Mouse (Mus musculus): ENCODE data around the gene Angptl2. TPM values are rescaled to one million over a fixed set of nuclear protein-coding genes. Genes with fewer than 3 reads are reported as not detected.
A peak's percentile ranks its signal among the peaks of the same experiment; 100 is the strongest.
"Not testable (repeated sequence)": the region's sequence is repeated elsewhere in the genome, so short reads cannot be mapped to it uniquely, and the experiment has no call there.

Gene Angptl2
- polyA plus RNA-seq, 1 experiment from 2014 or later = 14.8 TPM

- 50% methylated on average over 14 of the region's 14 CpGs for WGBS
- Histone ChIP-seq H3K4me1 (replicated peaks) (peaks cover 39% of the 10 kb centered on the region), H3K36me3 (no peaks in the 10 kb centered on the region), H3K4me3 (replicated peaks) (no peak overlapping the region), H3K27me3 (no peaks in the 10 kb centered on the region), H3K27ac (peak overlapping the region; percentile 30; the same call in 1 of the 2 replicates), H3K4me2 (replicated peaks) (no peak overlapping the region), H3K9ac (replicated peaks) (no peak overlapping the region), H3K9me3 (no peaks in the 10 kb centered on the region)
- ATAC-seq = peak; percentile 44; the same call in 1 of the 2 replicates
Measured at GRCm38 (mm10) chr2:33205939-33206525, 9.8 kb upstream of the Angptl2 start.

DNA sequence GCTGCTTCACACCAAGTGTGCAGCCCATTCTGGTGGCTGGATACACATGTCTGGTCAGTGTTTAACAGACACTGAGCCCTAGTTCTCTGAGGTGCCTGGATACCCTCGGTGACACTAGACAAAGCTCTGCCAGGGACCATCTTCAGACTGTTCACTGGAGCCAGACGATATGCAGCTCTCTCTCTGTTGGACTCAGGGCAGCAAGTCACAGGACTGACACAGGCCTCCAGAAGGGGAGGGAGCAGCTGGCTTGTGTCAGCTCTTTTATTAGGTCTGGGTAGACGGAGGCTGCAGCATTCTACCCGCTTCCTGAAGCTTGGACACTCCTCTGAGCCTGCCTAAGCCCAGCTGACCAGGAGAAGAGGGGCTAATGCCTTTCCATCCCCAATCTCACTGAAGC, 8.8 kb upstream of the Angptl2 start:
- Histone ChIP-seq H3K27me3 (no peaks in the 10 kb centered on the region), H3K4me2 (replicated peaks) (no peak overlapping the region), H3K9me3 (no peaks in the 10 kb centered on the region), H3K4me1 (replicated peaks) (peaks cover 35% of the 10 kb centered on the region), H3K4me3 (replicated peaks) (no peak overlapping the region), H3K9ac (replicated peaks) (no peak overlapping the region), H3K27ac (0 out of 2 replicates have a peak overlapping the region, but pooled peaks have one; percentile 51), H3K36me3 (no peaks in the 10 kb centered on the region)
- WGBS = 35% methylated on average over 4 of the region's 4 CpGs
- ATAC-seq = no peak

DNA sequence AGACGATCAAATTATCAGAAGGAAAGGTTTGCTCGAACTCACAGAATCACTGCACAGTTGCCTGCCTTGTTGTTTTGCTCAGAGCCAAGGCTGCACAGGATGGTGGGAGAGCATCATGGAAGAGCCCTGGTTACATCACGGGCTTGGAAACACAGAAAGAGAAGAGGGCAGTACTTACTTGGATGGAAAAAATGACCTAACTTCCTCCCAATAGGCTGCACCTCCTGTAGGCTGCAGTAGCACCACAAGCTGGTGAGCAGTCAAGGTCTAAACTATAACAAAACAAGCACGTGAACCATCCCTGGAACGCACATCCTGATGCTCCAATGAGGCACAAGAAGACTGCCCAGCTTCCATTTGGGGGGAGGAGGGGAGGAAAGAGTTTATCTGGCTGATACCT, 7.7 kb upstream of the Angptl2 start:
- Histone ChIP-seq H3K4me2 (replicated peaks) (no peak overlapping the region), H3K36me3 (no peaks in the 10 kb centered on the region), H3K27me3 (no peaks in the 10 kb centered on the region), H3K4me3 (replicated peaks) (no peak overlapping the region), H3K27ac (no peak overlapping the region), H3K9me3 (no peaks in the 10 kb centered on the region), H3K9ac (replicated peaks) (no peak overlapping the region), H3K4me1 (replicated peaks) (peaks cover 30% of the 10 kb centered on the region)
- WGBS = 92% methylated on average over 5 of the region's 5 CpGs
- ATAC-seq = no peak

- no peak for ATAC-seq
- Histone ChIP-seq H3K36me3 (no peaks in the 10 kb centered on the region), H3K27ac (no peak overlapping the region), H3K4me1 (replicated peaks) (peaks cover 23% of the 10 kb centered on the region), H3K9ac (replicated peaks) (no peak overlapping the region), H3K9me3 (no peaks in the 10 kb centered on the region), H3K4me2 (replicated peaks) (no peak overlapping the region), H3K27me3 (no peaks in the 10 kb centered on the region), H3K4me3 (replicated peaks) (no peak overlapping the region)
- WGBS = 84% methylated on average over 2 of the region's 2 CpGs
Measured at GRCm38 (mm10) chr2:33210841-33211240, 5.0 kb upstream of the Angptl2 start.

DNA sequence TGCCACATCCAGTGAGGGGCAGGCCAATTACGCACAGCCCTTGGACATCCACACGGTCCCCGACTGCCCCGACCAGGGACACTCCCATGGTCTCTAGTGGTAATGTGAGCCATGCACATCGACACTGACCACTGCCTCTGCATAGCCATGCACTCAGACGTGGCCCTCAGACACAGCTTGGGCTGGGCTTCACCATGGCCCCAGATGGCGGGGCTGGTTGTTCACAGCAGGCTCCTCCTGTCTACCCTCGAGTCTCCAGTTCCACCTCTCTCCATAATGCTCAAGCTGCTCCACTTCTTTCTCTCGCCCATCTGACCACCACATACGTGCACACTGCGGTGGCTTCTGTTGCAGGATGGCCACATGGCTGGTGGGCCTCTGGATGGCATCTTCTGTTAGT, 4.6 kb upstream of the Angptl2 start:
- WGBS = 87% methylated on average over 11 of the region's 11 CpGs
- H3K4me1 ChIP-seq (replicated peaks) = peaks cover 23% of the 10 kb centered on the region
- H3K27ac ChIP-seq; H3K4me2 ChIP-seq (replicated peaks); H3K27me3 ChIP-seq; H3K4me3 ChIP-seq (replicated peaks); H3K9ac ChIP-seq (replicated peaks); ATAC-seq; H3K36me3 ChIP-seq; H3K9me3 ChIP-seq: not testable (repeated sequence)

- Histone ChIP-seq H3K4me1 (replicated peaks) (peaks cover 46% of the 10 kb centered on the region), H3K27me3 (no peaks in the 10 kb centered on the region), H3K9me3 (no peaks in the 10 kb centered on the region), H3K36me3 (no peaks in the 10 kb centered on the region), H3K9ac (replicated peaks) (peak overlapping the region; percentile 72; the same call in 1 of the 2 replicates), H3K27ac (peak overlapping the region; percentile 91), H3K4me2 (replicated peaks) (peak overlapping the region; percentile 73), H3K4me3 (replicated peaks) (peak overlapping the region; percentile 48)
- ATAC-seq = no peak
- WGBS = 74% methylated on average over 5 of the region's 5 CpGs
Measured at GRCm38 (mm10) chr2:33215177-33215699, 631 bp upstream of the Angptl2 start.

- Histone ChIP-seq H3K4me1 (replicated peaks) (peaks cover 46% of the 10 kb centered on the region), H3K9me3 (no peaks in the 10 kb centered on the region), H3K27ac (peak overlapping the region; percentile 91), H3K9ac (replicated peaks) (peak overlapping the region; percentile 72), H3K36me3 (no peaks in the 10 kb centered on the region), H3K4me3 (replicated peaks) (peak overlapping the region; percentile 48), H3K27me3 (no peaks in the 10 kb centered on the region), H3K4me2 (replicated peaks) (peak overlapping the region; percentile 73)
- 7% methylated on average over 18 of the region's 18 CpGs for WGBS
- peak; percentile 7 for ATAC-seq
Measured at GRCm38 (mm10) chr2:33216645-33217424, 966 bp downstream of the Angptl2 start.

GRCm38 (mm10) chr2:33217425-33217794, 1.5 kb downstream of the Angptl2 start:
- H3K4me2 ChIP-seq (replicated peaks) = peak overlapping the region; percentile 73
- no peaks in the 10 kb centered on the region for H3K36me3 ChIP-seq
- peak overlapping the region; percentile 48 for H3K4me3 ChIP-seq (replicated peaks)
- 45% methylated on average over 3 of the region's 3 CpGs for WGBS
- no peaks in the 10 kb centered on the region for H3K9me3 ChIP-seq
- H3K27me3 ChIP-seq = no peaks in the 10 kb centered on the region
- no peak overlapping the region for H3K27ac ChIP-seq
- H3K9ac ChIP-seq (replicated peaks) = 0 out of 2 replicates have a peak overlapping the region, but pooled peaks have one; percentile 72
- peaks cover 46% of the 10 kb centered on the region for H3K4me1 ChIP-seq (replicated peaks)
- no peak for ATAC-seq

- H3K36me3 ChIP-seq = no peaks in the 10 kb centered on the region
- 0 out of 2 replicates have a peak overlapping the region, but pooled peaks have one; percentile 8 for H3K9ac ChIP-seq (replicated peaks)
Measured at GRCm38 (mm10) chr2:33218903-33219625, 3.2 kb downstream of the Angptl2 start.

DNA sequence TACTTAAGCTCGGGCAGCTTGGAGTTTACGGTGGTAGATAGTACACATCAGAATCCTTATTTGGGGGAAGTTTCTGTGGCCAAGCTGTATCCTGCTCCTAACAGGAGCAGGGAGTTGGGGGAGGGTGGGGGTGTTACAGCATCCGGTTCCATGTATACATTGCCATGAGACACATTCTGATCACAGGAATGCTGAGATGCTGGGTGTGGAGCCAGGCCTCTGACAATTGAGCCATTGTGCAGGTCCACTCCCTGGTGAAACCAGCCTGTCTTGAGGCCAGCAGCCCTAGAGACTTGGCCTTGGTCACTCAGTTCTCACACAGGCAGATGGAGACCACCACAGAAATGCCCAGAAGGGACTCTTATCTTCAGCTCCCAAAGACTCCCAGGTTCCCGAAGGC, 3.8 kb downstream of the Angptl2 start:
- H3K27ac ChIP-seq = no peak overlapping the region
- H3K27me3 ChIP-seq = no peaks in the 10 kb centered on the region
- no peak overlapping the region for H3K4me3 ChIP-seq (replicated peaks)
- ATAC-seq = no peak
- no peaks in the 10 kb centered on the region for H3K36me3 ChIP-seq
- H3K9me3 ChIP-seq = no peaks in the 10 kb centered on the region
- no peak overlapping the region for H3K9ac ChIP-seq (replicated peaks)
- H3K4me2 ChIP-seq (replicated peaks) = no peak overlapping the region
- WGBS = 91% methylated on average over 4 of the region's 4 CpGs
- peaks cover 48% of the 10 kb centered on the region for H3K4me1 ChIP-seq (replicated peaks)

More at GRCm38 (mm10) chr2:33218903-33219625, 3.2 kb downstream of the Angptl2 start:
- Histone ChIP-seq H3K27ac (no peak overlapping the region), H3K4me2 (replicated peaks) (no peak overlapping the region), H3K27me3 (no peaks in the 10 kb centered on the region), H3K4me3 (replicated peaks) (no peak overlapping the region), H3K4me1 (replicated peaks) (peaks cover 48% of the 10 kb centered on the region), H3K9me3 (no peaks in the 10 kb centered on the region)
- WGBS = 51% methylated on average over 11 of the region's 11 CpGs
- no peak for ATAC-seq

GRCm38 (mm10) chr2:33220246-33220645, 4.4 kb downstream of the Angptl2 start:
- H3K27ac ChIP-seq = no peak overlapping the region
- peaks cover 45% of the 10 kb centered on the region for H3K4me1 ChIP-seq (replicated peaks)
- H3K9ac ChIP-seq (replicated peaks) = no peak overlapping the region
- WGBS = 82% methylated on average over 6 of the region's 6 CpGs
- H3K36me3 ChIP-seq = no peaks in the 10 kb centered on the region
- no peak overlapping the region for H3K4me2 ChIP-seq (replicated peaks)
- ATAC-seq = no peak
- no peak overlapping the region for H3K4me3 ChIP-seq (replicated peaks)
- H3K9me3 ChIP-seq = no peaks in the 10 kb centered on the region
- H3K27me3 ChIP-seq = no peaks in the 10 kb centered on the region
